ENCODE assay signal across 8 mouse cellular contexts in genomic region chr1:105356291-105357011, GRCm38 (mm10). TPM values are rescaled to one million over a fixed set of nuclear protein-coding genes. Genes with fewer than 3 reads are reported as not detected.
DNase-seq lines count a peak whose midpoint lies in the region; ATAC-seq and TF ChIP-seq lines count a peak whose summit lies in the region.

Rnf152 (minus strand) TSS chr1:105356710.

- no peaks in the 10 kb centered on the region for H3K4me1 ChIP-seq in bone marrow, adult 2 months (ENCODE audit: control insufficient read depth, insufficient read depth, low read length)
- H3K4me1 ChIP-seq in embryonic facial prominence, embryonic 15.5 days, result peaks cover 13% of the 10 kb centered on the region
- no peaks in the 10 kb centered on the region for H3K4me1 ChIP-seq in heart, embryonic 12.5 days (replicated peaks)
- H3K4me1 ChIP-seq in kidney, embryonic 14.5 days (ENCODE audit: control insufficient read depth, insufficient read depth, low read length), result no peaks in the 10 kb centered on the region
- H3K4me1 ChIP-seq in liver, embryonic 13.5 days (replicated peaks), result no peaks in the 10 kb centered on the region
- no peaks in the 10 kb centered on the region for H3K4me1 ChIP-seq in stomach, postnatal 0 days (replicated peaks; ENCODE audit: control insufficient read depth, insufficient read depth)

- no peak for TF ChIP-seq CTCF in bone marrow, adult 2 months (IDR thresholded peaks at IDR 0.05; ENCODE audit: control insufficient read depth, insufficient read depth, low read length)
- TF ChIP-seq CTCF in stomach, postnatal 0 days (IDR thresholded peaks at IDR 0.05; ENCODE audit: low read depth), result peak; percentile 39

- H3K4me3 ChIP-seq in bone marrow, adult 2 months (replicated peaks; ENCODE audit: control insufficient read depth, low read depth, low read length), result peak within 1 kb of the TSS; percentile 58
- peak within 1 kb of the TSS; percentile 78 for H3K4me3 ChIP-seq in embryonic facial prominence, embryonic 15.5 days (replicated peaks)
- H3K4me3 ChIP-seq in heart, embryonic 12.5 days, result peak within 1 kb of the TSS; percentile 66
- H3K4me3 ChIP-seq in kidney, embryonic 14.5 days (ENCODE audit: low read length), result peak within 1 kb of the TSS; percentile 63
- peak within 1 kb of the TSS; percentile 64 for H3K4me3 ChIP-seq in liver, embryonic 13.5 days (replicated peaks)
- H3K4me3 ChIP-seq in stomach, postnatal 0 days (ENCODE audit: low read depth, low read length), result peak within 1 kb of the TSS; percentile 90

- no peaks in the 10 kb centered on the region for H3K9me3 ChIP-seq in embryonic facial prominence, embryonic 15.5 days (replicated peaks)
- no peaks in the 10 kb centered on the region for H3K9me3 ChIP-seq in heart, embryonic 12.5 days (replicated peaks)
- no peaks in the 10 kb centered on the region for H3K9me3 ChIP-seq in kidney, embryonic 14.5 days (ENCODE audit: control insufficient read depth, low read length)
- H3K9me3 ChIP-seq in liver, embryonic 13.5 days (replicated peaks), result no peaks in the 10 kb centered on the region
- no peaks in the 10 kb centered on the region for H3K9me3 ChIP-seq in stomach, postnatal 0 days (ENCODE audit: control insufficient read depth, low read length)

- H3K36me3 ChIP-seq in embryonic facial prominence, embryonic 15.5 days, result no peaks in the 10 kb centered on the region
- no peaks in the 10 kb centered on the region for H3K36me3 ChIP-seq in heart, embryonic 12.5 days
- no peaks in the 10 kb centered on the region for H3K36me3 ChIP-seq in kidney, embryonic 14.5 days (ENCODE audit: control insufficient read depth, insufficient read depth, low read length)
- no peaks in the 10 kb centered on the region for H3K36me3 ChIP-seq in liver, embryonic 13.5 days
- H3K36me3 ChIP-seq in stomach, postnatal 0 days (ENCODE audit: control insufficient read depth, insufficient read depth, low read length), result no peaks in the 10 kb centered on the region

- WGBS in bone marrow, adult 2 months, result 2% methylated on average over 57 of the region's 58 CpGs
- WGBS in embryonic facial prominence, embryonic 15.5 days, result under 1% methylated on average over 55 of the region's 58 CpGs
- WGBS in heart, embryonic 12.5 days, result under 1% methylated on average over 58 of the region's 58 CpGs
- WGBS in kidney, embryonic 14.5 days, result under 1% methylated on average over 53 of the region's 58 CpGs
- WGBS in liver, embryonic 13.5 days (ENCODE audit: insufficient replicate concordance), result under 1% methylated on average over 54 of the region's 58 CpGs
- WGBS in stomach, postnatal 0 days, result under 1% methylated on average over 55 of the region's 58 CpGs

- peak; percentile 56; the same call in 1 of the 2 replicates for ATAC-seq in embryonic facial prominence, embryonic 15.5 days (ENCODE audit: insufficient number of reproducible peaks, low FRiP score, low TSS enrichment, low read depth)
- ATAC-seq in heart, embryonic 12.5 days (ENCODE audit: insufficient number of reproducible peaks, low FRiP score), result peak; percentile 59
- peak; percentile 81 for ATAC-seq in kidney, embryonic 14.5 days (ENCODE audit: low FRiP score, low TSS enrichment)
- ATAC-seq in liver, embryonic 13.5 days (ENCODE audit: low read depth), result peak; percentile 74
- ATAC-seq in stomach, postnatal 0 days (ENCODE audit: low FRiP score, low TSS enrichment), result peak; percentile 87

- TF ChIP-seq POLR2A in bone marrow, adult 2 months (IDR thresholded peaks at IDR 0.05; ENCODE audit: borderline replicate concordance, control insufficient read depth, low read depth, low read length), result no peak

- peak; percentile 37 for DNase-seq in CD4-positive helper T cell, adult 2 months (ENCODE audit: low read depth, low spot score)
- DNase-seq in liver, embryonic 13.5 days, result no peak
- peak; percentile 3 to 11 for DNase-seq in natural killer cell, adult 2 months (ENCODE audit: low spot score in 2 of 2)
- peak; percentile 84 for DNase-seq in stomach, postnatal 0 days (ENCODE audit: low spot score)

- TF ChIP-seq EP300 in stomach, postnatal 0 days (optimal IDR thresholded peaks at IDR 0.05), result no peak

- peak within 1 kb of the TSS; percentile 85 for H3K4me2 ChIP-seq in embryonic facial prominence, embryonic 15.5 days (replicated peaks)
- H3K4me2 ChIP-seq in heart, embryonic 12.5 days, result peak within 1 kb of the TSS; percentile 99
- peak within 1 kb of the TSS; percentile 76 for H3K4me2 ChIP-seq in kidney, embryonic 14.5 days (replicated peaks; ENCODE audit: low read depth, low read length)
- peak within 1 kb of the TSS; percentile 76 for H3K4me2 ChIP-seq in liver, embryonic 13.5 days
- H3K4me2 ChIP-seq in stomach, postnatal 0 days (replicated peaks; ENCODE audit: low read depth), result peak within 1 kb of the TSS; percentile 91

- no peak within 1 kb of the TSS; the same call in 1 of the 2 replicates for H3K27ac ChIP-seq in bone marrow, adult 2 months (ENCODE audit: control insufficient read depth, insufficient read depth, low read depth, low read length, poor library complexity)
- no peak within 1 kb of the TSS for H3K27ac ChIP-seq in embryonic facial prominence, embryonic 15.5 days (replicated peaks)
- H3K27ac ChIP-seq in heart, embryonic 12.5 days (ENCODE audit: poor library complexity, severe bottlenecking), result no peak within 1 kb of the TSS
- H3K27ac ChIP-seq in kidney, embryonic 14.5 days (ENCODE audit: low read depth, low read length), result no peak within 1 kb of the TSS
- H3K27ac ChIP-seq in liver, embryonic 13.5 days, result no peak within 1 kb of the TSS
- H3K27ac ChIP-seq in stomach, postnatal 0 days (replicated peaks), result peak within 1 kb of the TSS; percentile 84

- H3K9ac ChIP-seq in embryonic facial prominence, embryonic 15.5 days, result peak within 1 kb of the TSS; percentile 53
- peak within 1 kb of the TSS; percentile 78 for H3K9ac ChIP-seq in heart, embryonic 12.5 days
- peak within 1 kb of the TSS; percentile 44 for H3K9ac ChIP-seq in kidney, embryonic 14.5 days (ENCODE audit: low read depth, low read length)
- peak within 1 kb of the TSS; percentile 52 for H3K9ac ChIP-seq in liver, embryonic 13.5 days
- peak within 1 kb of the TSS; percentile 77 for H3K9ac ChIP-seq in stomach, postnatal 0 days (ENCODE audit: low read length)

- peaks cover 4% of the 10 kb centered on the region; the same call in 1 of the 2 replicates for H3K27me3 ChIP-seq in embryonic facial prominence, embryonic 15.5 days
- peaks cover 9% of the 10 kb centered on the region; the same call in 1 of the 2 replicates for H3K27me3 ChIP-seq in heart, embryonic 12.5 days (replicated peaks)
- no peaks in the 10 kb centered on the region for H3K27me3 ChIP-seq in kidney, embryonic 14.5 days (ENCODE audit: control insufficient read depth, insufficient read depth, low read length)
- peaks cover 39% of the 10 kb centered on the region for H3K27me3 ChIP-seq in liver, embryonic 13.5 days
- H3K27me3 ChIP-seq in stomach, postnatal 0 days (ENCODE audit: control insufficient read depth, insufficient read depth, low read length), result no peaks in the 10 kb centered on the region

RNA-seq across cellular contexts. Expression of gene Rnf152, which starts in this region (rescaled TPM):
- 0.20 TPM in 1 of 2 replicates, not detected in the other for polyA plus RNA-seq in bone marrow, adult 2 months (2011; ENCODE audit: insufficient read depth, insufficient read length, low replicate concordance, missing spikeins)
- polyA plus RNA-seq in embryonic facial prominence, embryonic 15.5 days (2015; fragmentation: Nextera tagmentation; extraction: Ambion mirVana), result 1.2 and 1.3 TPM in 2 replicates
- polyA plus RNA-seq in heart, embryonic 12.5 days (2016; fragmentation: Nextera tagmentation; extraction: Ambion mirVana), result 0.11 and 0.22 TPM in 2 replicates
- polyA plus RNA-seq in kidney, embryonic 14.5 days (2014; fragmentation: Nextera tagmentation; extraction: Ambion mirVana), result 0.51 and 0.99 TPM in 2 replicates
- 0.05 and 0.09 TPM in 2 replicates for polyA plus RNA-seq in liver, embryonic 13.5 days (2015; fragmentation: Nextera tagmentation; extraction: Ambion mirVana)
- 2.5 and 2.7 TPM in 2 replicates for polyA plus RNA-seq in stomach, postnatal 0 days (2015; fragmentation: Nextera tagmentation; extraction: Ambion mirVana)

Comparison
In these comparisons a context has a peak if more than half of its experiments do, and no peak if none do; other contexts are left out.
1. Peak in ATAC-seq, H3K4me3 ChIP-seq, H3K9ac ChIP-seq and H3K4me2 ChIP-seq in heart, embryonic 12.5 days; RNA of the gene not detected or under 1 TPM.
2. Peak in ATAC-seq, H3K4me3 ChIP-seq, H3K9ac ChIP-seq and H3K4me2 ChIP-seq in kidney, embryonic 14.5 days; RNA of the gene not detected or under 1 TPM.
3. Peak in ATAC-seq, H3K4me3 ChIP-seq, H3K9ac ChIP-seq and H3K4me2 ChIP-seq in liver, embryonic 13.5 days; RNA of the gene not detected or under 1 TPM.